Mouse (Mus musculus) testis, adult 2 months (tissue): ENCODE measurements around the gene Gm20479.

ENCODE experiments used
- CTCF ChIP-seq: fragments of 200-500 bp; IDR thresholded peaks from 2 replicates; pipeline ENCODE4 v1.5.1; 2012; ENCODE audit warnings: low read depth, mild to moderate bottlenecking, inconsistent platforms, low read length, moderate library complexity; ENCODE audit not compliant: control insufficient read depth, insufficient read depth, insufficient replicate concordance
- POLR2A ChIP-seq: fragments of 200-500 bp; IDR thresholded peaks from 2 replicates; pipeline ENCODE4 v1.6.1; 2012; ENCODE audit warnings: low read depth, mild to moderate bottlenecking, inconsistent platforms, low read length, moderate library complexity; ENCODE audit not compliant: control insufficient read depth

DNA sequence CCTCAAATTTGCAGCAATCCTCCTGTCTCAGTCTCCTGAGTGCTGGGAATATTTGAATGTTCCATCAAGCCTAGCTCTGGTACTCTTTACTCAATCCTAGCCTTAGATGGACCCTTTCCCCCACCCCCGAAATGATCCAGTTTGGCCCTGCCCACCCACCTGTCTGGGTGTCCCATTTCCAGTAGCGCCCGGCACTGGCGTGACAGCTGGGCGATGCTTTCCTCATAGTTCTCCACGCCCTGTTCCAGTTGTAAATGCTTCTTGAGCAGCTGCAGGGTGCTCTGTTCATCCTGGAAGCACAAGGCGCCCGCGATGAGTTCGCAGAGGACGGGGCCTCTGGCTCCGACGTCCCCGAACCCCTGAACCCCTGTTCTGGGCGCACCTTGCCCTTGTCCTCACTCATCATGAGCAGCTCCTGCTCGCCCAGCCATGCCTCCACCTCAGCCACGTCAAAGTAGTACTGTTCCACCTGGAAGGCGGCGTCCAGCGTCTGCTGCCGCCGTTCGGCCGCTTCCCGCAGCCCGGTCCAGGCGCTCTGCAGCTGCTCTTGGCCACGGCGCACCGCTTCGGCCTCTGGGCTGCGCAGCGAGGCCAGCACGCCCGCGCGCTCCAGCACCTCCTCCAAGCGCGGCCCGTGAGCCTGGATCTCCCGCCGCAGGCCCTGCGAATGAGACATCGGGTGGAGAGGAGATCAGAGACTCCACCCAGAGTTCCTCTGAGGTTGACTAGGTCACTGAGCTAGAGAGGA is 14.7 kb upstream of the Gm20479 start:
- TF ChIP-seq POLR2A (no peak), CTCF (no peak)
